In genomic region chr1:157346661-157347060, GRCm38 (mm10) we compare ENCODE assay signal across 16 mouse cellular contexts.
"Had no signal": no experiment of that assay in that cellular context is flagged by ENCODE, and none has a peak within 500 bp of the region (broad histone marks: within the 10 kb centered on the region; RNA-seq: fewer than 3 reads in every experiment).

No protein-coding gene starts in this region.

- H3K27me3 ChIP-seq: neural tube, embryonic 13.5 days; neural tube, embryonic 15.5 days; stomach, embryonic 15.5 days had no signal

- H3K4me3 ChIP-seq: neural tube, embryonic 13.5 days; neural tube, embryonic 15.5 days; stomach, embryonic 15.5 days had no signal

- H3K9ac ChIP-seq: neural tube, embryonic 13.5 days; neural tube, embryonic 15.5 days; stomach, embryonic 15.5 days had no signal

- H3K36me3 ChIP-seq: neural tube, embryonic 13.5 days; neural tube, embryonic 15.5 days; stomach, embryonic 15.5 days had no signal

- DNase-seq: retina, postnatal 1 day; right cerebral cortex, adult 18-20 months; right cerebral cortex, postnatal 14 days; right cerebral cortex, postnatal 25 days; right cerebral cortex, postnatal 4 days; spleen, adult 18-20 months; thymus, adult 18-20 months; thymus, adult 2 months; thymus, postnatal 14 days; thymus, postnatal 25 days; thymus, postnatal 36 days; thymus, postnatal 4 days had no signal

- H3K4me1 ChIP-seq: neural tube, embryonic 13.5 days; neural tube, embryonic 15.5 days; stomach, embryonic 15.5 days had no signal

- H3K27ac ChIP-seq: neural tube, embryonic 13.5 days; neural tube, embryonic 15.5 days; stomach, embryonic 15.5 days; stomach, postnatal 0 days had no signal
